Mouse (Mus musculus): Measurements from ENCODE around the gene Snx7.

The Snx7 gene

GRCm38 (mm10) chr3:117814218-117814617 is 54.5 kb downstream of the Snx7 start:
- DNase-seq, result no peak

DNA sequence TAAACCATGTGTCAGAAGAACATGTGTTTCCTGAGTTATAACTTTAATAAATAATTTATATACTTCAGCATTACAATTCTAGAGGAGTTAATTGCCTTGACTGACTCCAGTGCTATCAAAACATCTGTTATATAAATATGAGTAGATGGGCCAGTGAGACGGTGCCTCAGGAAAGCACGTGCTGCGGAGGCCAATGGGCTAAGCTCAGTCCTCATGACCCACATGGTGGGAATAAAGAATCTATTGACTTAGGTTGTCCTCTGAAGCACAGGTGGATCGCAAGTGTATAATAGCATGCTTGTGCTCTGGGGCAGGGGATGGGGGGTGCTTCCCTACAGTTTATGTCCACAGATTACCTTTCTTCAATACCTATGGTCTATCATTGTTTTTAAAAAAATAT is 56.6 kb downstream of the Snx7 start:
- DNase-seq, result no peak

DNA sequence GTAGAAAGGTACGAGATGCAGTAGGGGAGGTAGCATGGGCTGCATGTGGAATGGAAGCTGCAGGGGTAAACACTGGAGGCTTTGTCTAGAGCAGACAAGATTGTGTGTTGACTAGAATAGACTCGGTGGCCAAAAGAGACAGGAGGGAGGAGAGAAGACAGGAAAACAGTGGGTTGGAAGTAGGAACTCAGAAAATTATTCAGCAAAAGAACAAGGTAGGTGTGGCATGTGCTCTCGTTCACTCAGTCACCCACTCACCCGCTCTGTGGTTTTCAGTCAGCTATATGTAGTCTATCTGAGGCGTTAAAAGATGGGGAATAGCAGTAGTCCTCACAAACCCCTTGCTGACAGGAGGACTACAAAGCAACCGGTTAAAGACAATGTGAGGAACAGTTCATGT is 63.0 kb downstream of the Snx7 start:
- DNase-seq, result no peak

DNA sequence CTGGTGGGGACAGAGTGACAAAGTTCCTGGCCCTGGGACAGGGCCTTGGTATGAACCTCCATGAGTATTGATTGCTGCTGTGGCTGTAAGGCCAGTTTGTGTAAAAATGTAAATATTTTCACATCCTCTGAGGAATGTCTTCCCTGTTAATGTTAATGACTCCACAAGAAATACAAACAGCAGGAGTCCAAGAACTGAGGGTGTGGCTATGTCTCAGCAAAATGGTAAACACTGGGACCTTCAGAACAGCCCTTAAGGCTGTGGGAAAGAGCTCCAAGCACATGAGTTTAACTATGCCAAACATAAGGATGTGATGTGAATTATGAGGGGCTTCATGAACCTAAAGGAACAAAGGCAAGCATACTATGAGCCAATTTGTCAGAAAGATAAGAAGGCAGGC is 74.2 kb downstream of the Snx7 start:
- no peak for DNase-seq

DNA sequence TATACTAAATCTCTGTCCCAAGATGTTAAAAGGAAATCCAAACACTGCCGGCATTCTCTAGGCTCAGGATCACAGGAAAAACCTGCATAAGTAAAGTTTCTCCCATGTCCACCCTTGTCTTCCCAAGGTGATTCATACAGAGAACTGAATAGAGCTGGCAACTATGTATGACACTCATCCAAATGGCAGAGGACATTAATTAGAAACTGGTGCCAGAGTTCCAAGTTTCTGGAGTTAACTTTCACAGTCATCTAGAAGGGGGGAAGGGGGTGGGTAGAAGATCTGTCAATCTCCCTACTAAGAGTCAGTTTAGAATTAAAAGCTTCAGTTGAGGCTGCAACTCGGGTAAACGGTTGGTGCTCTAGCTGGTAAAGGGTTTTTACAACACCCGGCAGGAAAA is 76.8 kb downstream of the Snx7 start:
- DNase-seq, result no peak

DNA sequence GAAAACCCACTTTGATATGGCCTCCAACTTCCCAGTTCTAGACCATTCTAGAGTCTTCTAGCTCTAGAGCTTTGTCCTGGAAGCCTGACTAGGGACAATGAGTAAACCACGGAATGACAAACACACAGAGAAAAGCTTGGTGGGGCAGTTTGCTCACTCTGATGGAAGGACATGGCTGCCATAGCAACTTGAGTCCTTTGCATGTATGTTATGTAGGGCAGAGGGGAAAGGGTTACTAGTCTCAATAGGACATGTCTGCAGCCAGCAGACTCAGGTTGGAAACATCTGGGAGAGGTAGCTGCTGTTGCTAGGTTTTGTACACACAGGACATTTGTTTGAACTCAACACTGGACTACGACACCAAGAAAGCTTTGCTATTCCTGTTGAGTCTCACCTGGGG is 77.5 kb downstream of the Snx7 start:
- no peak for DNase-seq

- DNase-seq, result peak in 1 of 2 experiments; percentile 10
These were observed 79.7 kb downstream of the Snx7 start for GRCm38 (mm10) chr3:117788800-117789693.

- DNase-seq, result no peak
These were observed 81.5 kb downstream of the Snx7 start for GRCm38 (mm10) chr3:117787247-117787646.

DNA sequence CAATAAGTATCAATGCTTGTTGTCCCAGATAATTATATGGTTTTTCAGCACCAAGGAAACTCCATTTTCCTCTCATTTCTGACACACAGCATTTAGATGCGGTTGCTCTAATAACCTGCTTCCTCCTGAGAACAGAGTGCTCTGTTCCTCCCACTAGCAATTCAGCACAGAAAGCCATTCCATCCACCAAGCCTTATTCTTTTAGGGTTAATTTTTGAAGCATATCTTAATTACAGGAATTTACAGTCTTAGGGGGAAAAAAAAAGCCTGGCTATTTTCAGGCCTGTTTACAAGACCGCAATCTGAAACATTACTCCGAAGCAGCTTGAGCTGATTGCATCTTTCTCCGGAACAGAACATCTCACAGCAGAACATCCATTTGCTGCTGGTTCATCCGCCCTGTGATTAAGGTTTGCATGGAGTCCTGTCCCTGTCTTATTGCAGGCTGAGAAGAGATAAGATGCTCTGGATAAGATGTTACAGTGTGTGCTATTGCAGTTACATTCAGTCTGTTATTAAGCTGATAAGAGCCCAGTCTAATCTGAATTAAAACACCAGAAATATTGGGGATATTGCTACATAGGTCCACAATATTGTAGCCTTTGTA is 116.5 kb downstream of the Snx7 start:
- no peak for DNase-seq

- DNase-seq, result no peak
These were observed 117.1 kb downstream of the Snx7 start for GRCm38 (mm10) chr3:117751665-117752064.

- DNase-seq, result no peak
These were observed 119.5 kb downstream of the Snx7 start for GRCm38 (mm10) chr3:117749256-117749655.

- no peak for DNase-seq
These were observed 129.0 kb downstream of the Snx7 start for GRCm38 (mm10) chr3:117739760-117740159.

- no peak for DNase-seq
These were observed 136.1 kb downstream of the Snx7 start for GRCm38 (mm10) chr3:117732661-117733060.

Data from cerebellum, postnatal 36 days (tissue).